Mouse (Mus musculus) small intestine, adult 2 months (tissue): ENCODE results near the gene Lrrc8c.

Experiments used
- CTCF ChIP-seq: fragments of 200-500 bp; IDR thresholded peaks from 2 replicates; pipeline ENCODE4 v1.5.1; 2012; ENCODE audit warnings: low read depth, mild to moderate bottlenecking, control low read depth, inconsistent platforms, low read length, moderate library complexity, mixed read lengths; ENCODE audit not compliant: insufficient replicate concordance, insufficient read length; ENCODE audit errors: extremely low read depth
- POLR2A ChIP-seq: fragments of 200-500 bp; IDR thresholded peaks from 2 replicates; pipeline ENCODE4 v1.6.1; 2012; ENCODE audit warnings: low read depth, mild to moderate bottlenecking, control low read depth, inconsistent platforms, low read length, moderate library complexity

DNA sequence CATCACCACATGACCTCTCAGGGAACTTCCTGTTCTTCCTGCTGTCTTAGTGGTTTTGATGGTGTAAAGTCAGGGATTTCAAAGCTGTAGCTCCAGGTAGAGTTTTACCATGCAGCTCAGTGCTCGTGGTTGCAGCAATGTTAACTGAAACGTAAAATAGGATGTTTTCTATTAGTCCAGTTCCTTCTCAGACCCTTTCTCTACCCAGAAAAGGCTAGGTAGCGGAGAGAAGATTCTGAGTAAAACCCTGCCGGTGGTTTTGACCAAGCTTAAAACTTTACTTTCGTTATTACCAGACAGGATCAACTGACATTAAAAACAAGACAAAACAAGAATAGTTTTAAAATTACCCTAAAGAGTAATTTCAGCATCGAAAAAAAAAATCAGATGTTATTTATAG is 3.7 kb upstream of the Lrrc8c start:
- TF ChIP-seq CTCF (no peak), POLR2A (no peak)
